Mouse (Mus musculus): ENCODE results near the gene Trim50. TPM values are rescaled to one million over a fixed set of nuclear protein-coding genes. Genes with fewer than 3 reads are reported as not detected.

Gene Trim50
- polyA plus RNA-seq, 1 experiment, result not detected

DNA sequence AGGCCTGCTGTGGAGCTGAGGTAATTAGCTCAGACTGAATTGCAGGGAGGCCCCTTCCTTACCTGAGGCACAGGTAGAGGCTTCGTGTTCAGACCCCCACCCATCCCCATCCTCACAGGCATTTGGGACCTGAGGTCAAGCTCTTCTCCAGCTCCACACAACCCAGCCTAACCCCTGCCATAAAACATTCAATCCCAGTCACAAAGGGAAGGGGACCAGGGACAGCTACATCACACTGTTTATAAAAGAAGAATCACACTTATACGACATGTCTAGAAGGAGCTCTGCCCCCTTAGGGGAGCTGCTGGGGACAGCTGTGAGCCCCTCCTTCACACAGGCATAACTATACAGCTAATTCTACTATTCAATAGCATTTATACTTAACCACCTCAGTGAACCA lies 23.2 kb downstream of the Trim50 start:
- Histone ChIP-seq H3K79me3 (ENCODE audit: low read depth) (peaks cover 5% of the 10 kb centered on the region), H3K4me3 (ENCODE audit: insufficient read depth, poor library complexity, severe bottlenecking) (no peak overlapping the region), H3K79me2 (ENCODE audit: control insufficient read depth, insufficient read depth) (peaks cover 9% of the 10 kb centered on the region), H3ac (ENCODE audit: control insufficient read depth, insufficient read length, low read depth) (no peak overlapping the region), H3K36me3 (ENCODE audit: control insufficient read depth, insufficient read depth) (peaks cover 79% of the 10 kb centered on the region), H3K27me3 (ENCODE audit: control insufficient read depth, insufficient read depth, insufficient read length) (no peaks in the 10 kb centered on the region)
- TF ChIP-seq MAX (IDR thresholded peaks at IDR 0.05) (no peak), CTCF (IDR thresholded peaks at IDR 0.05; ENCODE audit: control insufficient read depth, insufficient read depth, insufficient read length) (no peak), USF1 (IDR thresholded peaks at IDR 0.05; ENCODE audit: low read depth) (no peak), MYOD1 (IDR thresholded peaks at IDR 0.05; ENCODE audit: control insufficient read depth, insufficient read length, low read depth) (no peak), CEBPB (IDR thresholded peaks at IDR 0.05; ENCODE audit: low read depth) (no peak)

DNA sequence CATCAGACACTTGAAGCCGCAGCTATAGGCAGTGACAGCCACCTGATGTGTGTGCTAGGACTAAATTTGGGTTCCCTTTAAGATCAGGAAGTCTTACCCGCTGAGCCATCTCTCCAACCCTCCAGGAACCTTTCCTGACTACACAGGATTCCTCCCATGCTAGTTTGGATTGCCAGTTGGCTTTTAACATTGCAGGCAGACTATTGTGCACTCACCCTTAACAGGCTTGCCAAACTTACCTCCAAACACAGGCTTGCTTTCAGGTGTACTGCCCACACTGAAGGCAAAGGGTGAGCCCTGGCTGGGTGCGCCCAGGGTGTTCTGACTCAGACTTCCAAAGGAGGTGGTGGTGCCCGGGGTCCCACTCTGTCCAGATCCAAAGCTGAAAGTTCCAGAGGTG lies 27.6 kb downstream of the Trim50 start:
- H3K36me3 ChIP-seq (ENCODE audit: control insufficient read depth, insufficient read depth), result peaks cover 75% of the 10 kb centered on the region
- H3K27me3 ChIP-seq (ENCODE audit: control insufficient read depth, insufficient read depth, insufficient read length), result no peaks in the 10 kb centered on the region
- H3K4me3 ChIP-seq (ENCODE audit: insufficient read depth, poor library complexity, severe bottlenecking), result no peak overlapping the region
- no peaks in the 10 kb centered on the region for H3K79me3 ChIP-seq (ENCODE audit: low read depth)
- TF ChIP-seq CEBPB (IDR thresholded peaks at IDR 0.05; ENCODE audit: low read depth) (no peak), FOSL1 (IDR thresholded peaks at IDR 0.05; ENCODE audit: insufficient read depth, low read length, poor library complexity, severe bottlenecking) (no peak), MYOG (IDR thresholded peaks at IDR 0.05; ENCODE audit: control insufficient read depth, extremely low read depth, insufficient read length) (no peak), USF1 (IDR thresholded peaks at IDR 0.05; ENCODE audit: low read depth) (no peak), CTCF (IDR thresholded peaks at IDR 0.05; ENCODE audit: control insufficient read depth, insufficient read depth, insufficient read length) (no peak), MYOD1 (IDR thresholded peaks at IDR 0.05; ENCODE audit: control insufficient read depth, insufficient read length, low read depth) (no peak), MAX (IDR thresholded peaks at IDR 0.05) (no peak)
- no peak overlapping the region for H3ac ChIP-seq (ENCODE audit: control insufficient read depth, insufficient read length, low read depth)
- no peaks in the 10 kb centered on the region for H3K79me2 ChIP-seq (ENCODE audit: control insufficient read depth, insufficient read depth)

DNA sequence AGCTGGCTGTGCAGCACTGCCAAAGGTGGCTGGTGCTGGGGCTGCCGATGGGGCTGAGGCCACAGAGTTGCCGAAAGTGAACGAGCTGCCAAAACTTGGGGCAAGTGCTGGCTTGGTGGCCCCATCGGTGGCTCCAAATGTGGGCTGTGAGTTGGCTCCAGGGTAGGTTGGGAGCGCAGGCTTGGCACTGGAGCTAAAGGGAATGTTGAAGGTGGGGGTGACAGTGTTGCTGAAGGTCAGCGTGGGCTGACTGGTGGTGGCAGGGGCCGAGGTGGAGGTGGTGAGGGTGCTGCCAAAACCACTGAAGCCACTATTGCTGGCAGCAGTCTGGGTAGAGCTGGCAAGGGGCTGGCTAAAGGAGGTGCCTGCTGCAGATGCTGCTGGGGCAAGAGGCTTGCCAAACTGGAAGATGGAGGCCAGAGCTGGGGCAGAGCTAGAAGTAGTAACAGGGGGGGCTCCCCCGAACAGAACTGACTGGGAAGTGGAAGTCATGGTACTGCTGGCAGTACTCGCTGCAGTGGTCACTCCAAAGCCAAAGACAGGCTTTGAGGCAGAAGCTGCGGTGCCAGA lies 28.3 kb downstream of the Trim50 start:
- H3K79me2 ChIP-seq (ENCODE audit: control insufficient read depth, insufficient read depth), result no peaks in the 10 kb centered on the region
- no peak overlapping the region for H3K4me3 ChIP-seq (ENCODE audit: insufficient read depth, poor library complexity, severe bottlenecking)
- TF ChIP-seq MAX (IDR thresholded peaks at IDR 0.05) (no peak), CEBPB (IDR thresholded peaks at IDR 0.05; ENCODE audit: low read depth) (no peak), USF1 (IDR thresholded peaks at IDR 0.05; ENCODE audit: low read depth) (no peak), MYOG (IDR thresholded peaks at IDR 0.05; ENCODE audit: control insufficient read depth, extremely low read depth, insufficient read length) (no peak), CTCF (IDR thresholded peaks at IDR 0.05; ENCODE audit: control insufficient read depth, insufficient read depth, insufficient read length) (no peak), FOSL1 (IDR thresholded peaks at IDR 0.05; ENCODE audit: insufficient read depth, low read length, poor library complexity, severe bottlenecking) (no peak), MYOD1 (IDR thresholded peaks at IDR 0.05; ENCODE audit: control insufficient read depth, insufficient read length, low read depth) (no peak)
- H3K36me3 ChIP-seq (ENCODE audit: control insufficient read depth, insufficient read depth), result peaks cover 72% of the 10 kb centered on the region
- no peaks in the 10 kb centered on the region for H3K79me3 ChIP-seq (ENCODE audit: low read depth)
- no peak overlapping the region for H3ac ChIP-seq (ENCODE audit: control insufficient read depth, insufficient read length, low read depth)
- H3K27me3 ChIP-seq (ENCODE audit: control insufficient read depth, insufficient read depth, insufficient read length), result no peaks in the 10 kb centered on the region

DNA sequence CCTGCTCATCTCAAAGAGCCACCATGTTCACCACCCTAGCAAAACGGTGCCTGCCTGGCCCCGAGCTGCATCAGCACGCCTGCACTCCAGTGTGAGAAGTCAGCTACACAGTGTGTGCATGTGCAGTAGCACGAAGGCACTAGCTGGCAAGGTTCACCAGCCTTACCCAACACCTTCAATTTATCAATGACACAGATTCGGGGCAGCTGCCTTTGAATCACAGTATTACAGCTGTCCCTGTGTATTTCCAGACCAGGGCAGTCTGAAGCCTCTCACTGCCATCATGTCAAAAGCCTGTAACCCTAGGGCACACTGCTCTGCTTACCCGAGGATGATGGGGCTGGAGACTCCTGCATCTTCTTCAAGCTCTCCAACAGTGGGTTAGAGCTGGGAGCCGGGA lies 29.7 kb downstream of the Trim50 start:
- H3K36me3 ChIP-seq (ENCODE audit: control insufficient read depth, insufficient read depth), result peaks cover 81% of the 10 kb centered on the region

DNA sequence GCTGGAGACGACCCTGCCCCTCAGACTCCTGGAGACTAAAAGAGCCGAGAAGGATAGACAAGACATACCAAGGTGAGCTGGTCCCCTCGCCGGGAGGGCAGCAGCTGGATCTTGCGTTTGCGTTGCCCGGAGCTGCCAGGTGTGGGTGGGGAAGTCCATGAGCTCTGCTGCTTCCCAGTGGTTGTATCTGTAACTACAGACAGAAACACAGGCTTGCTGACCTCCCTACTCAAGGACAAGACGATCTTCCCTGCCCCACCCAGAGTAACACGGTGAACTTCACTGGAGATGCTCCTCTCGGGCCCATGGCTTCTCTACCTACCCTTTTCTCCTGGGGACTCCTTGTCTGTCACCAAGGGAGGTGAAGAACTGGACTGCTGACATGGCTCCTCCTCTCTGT lies 30.7 kb downstream of the Trim50 start:
- Histone ChIP-seq H3ac (ENCODE audit: control insufficient read depth, insufficient read length, low read depth) (no peak overlapping the region), H3K27me3 (ENCODE audit: control insufficient read depth, insufficient read depth, insufficient read length) (no peaks in the 10 kb centered on the region), H3K79me2 (ENCODE audit: control insufficient read depth, insufficient read depth) (peaks cover 23% of the 10 kb centered on the region), H3K36me3 (ENCODE audit: control insufficient read depth, insufficient read depth) (peaks cover 84% of the 10 kb centered on the region), H3K4me3 (ENCODE audit: insufficient read depth, poor library complexity, severe bottlenecking) (no peak overlapping the region), H3K79me3 (ENCODE audit: low read depth) (peaks cover 4% of the 10 kb centered on the region)
- TF ChIP-seq USF1 (IDR thresholded peaks at IDR 0.05; ENCODE audit: low read depth) (no peak), MAX (IDR thresholded peaks at IDR 0.05) (no peak), MYOG (IDR thresholded peaks at IDR 0.05; ENCODE audit: control insufficient read depth, extremely low read depth, insufficient read length) (no peak), CTCF (IDR thresholded peaks at IDR 0.05; ENCODE audit: control insufficient read depth, insufficient read depth, insufficient read length) (no peak), MYOD1 (IDR thresholded peaks at IDR 0.05; ENCODE audit: control insufficient read depth, insufficient read length, low read depth) (no peak), FOSL1 (IDR thresholded peaks at IDR 0.05; ENCODE audit: insufficient read depth, low read length, poor library complexity, severe bottlenecking) (no peak), CEBPB (IDR thresholded peaks at IDR 0.05; ENCODE audit: low read depth) (no peak)

More for the DNA sequence above, 29.7 kb downstream of the Trim50 start:
- Histone ChIP-seq H3K27me3 (ENCODE audit: control insufficient read depth, insufficient read depth, insufficient read length) (no peaks in the 10 kb centered on the region), H3K4me3 (ENCODE audit: insufficient read depth, poor library complexity, severe bottlenecking) (no peak overlapping the region), H3K79me2 (ENCODE audit: control insufficient read depth, insufficient read depth) (peaks cover 13% of the 10 kb centered on the region), H3K79me3 (ENCODE audit: low read depth) (peaks cover 4% of the 10 kb centered on the region), H3ac (ENCODE audit: control insufficient read depth, insufficient read length, low read depth) (no peak overlapping the region)
- TF ChIP-seq MAX (IDR thresholded peaks at IDR 0.05) (no peak), CEBPB (IDR thresholded peaks at IDR 0.05; ENCODE audit: low read depth) (no peak), MYOG (IDR thresholded peaks at IDR 0.05; ENCODE audit: control insufficient read depth, extremely low read depth, insufficient read length) (no peak), MYOD1 (IDR thresholded peaks at IDR 0.05; ENCODE audit: control insufficient read depth, insufficient read length, low read depth) (no peak), USF1 (IDR thresholded peaks at IDR 0.05; ENCODE audit: low read depth) (no peak), FOSL1 (IDR thresholded peaks at IDR 0.05; ENCODE audit: insufficient read depth, low read length, poor library complexity, severe bottlenecking) (no peak)

All from C2C12 (cell line).